Mouse (Mus musculus) heart, embryonic 16.5 days (tissue): ENCODE data around the gene Tmem140. TPM values are rescaled to one million over a fixed set of nuclear protein-coding genes. Genes with fewer than 3 reads are reported as not detected.

Source experiments
- polyA plus RNA-seq: library from polyadenylated mRNA; unstranded; fragments of >200 nt; fragmentation: Nextera tagmentation; extraction: Ambion mirVana; gene quantifications from 2 replicates; pipeline ENCODE4 v1.2.1, GENCODE M21; 2015

Gene Tmem140
- polyA plus RNA-seq, 1 experiment from 2014 or later: 2.5 TPM

Other genes with a start within 250 kb of the Tmem140 start
- gene Agbl3, start 82.7 kb upstream of the Tmem140 start, polyA plus RNA-seq: 4.4 and 7.9 TPM in 2 replicates
- 9.0 and 9.7 TPM in 2 replicates for gene Cyren, start 14.9 kb downstream of the Tmem140 start, polyA plus RNA-seq
- gene Wdr91, start 47.7 kb downstream of the Tmem140 start, polyA plus RNA-seq: 8.3 and 9.5 TPM in 2 replicates
- gene Stra8, start 57.0 kb downstream of the Tmem140 start, polyA plus RNA-seq: 0.30 TPM in 1 of 2 replicates, not detected in the other
- 0.79 and 1.7 TPM in 2 replicates for gene Slc23a4, start 125.3 kb downstream of the Tmem140 start, polyA plus RNA-seq